Mouse (Mus musculus): ENCODE results near the gene Fam189a2. TPM values are rescaled to one million over a fixed set of nuclear protein-coding genes. Genes with fewer than 3 reads are reported as not detected.
A peak's percentile ranks its signal among the peaks of the same experiment; 100 is the strongest.

The Fam189a2 gene
- total and polyA plus RNA-seq, 2 experiments from 2014 or later: 2.5 to 16.9 TPM

- no peak for DNase-seq (ENCODE audit: low spot score)
- Histone ChIP-seq H3K4me3 (ENCODE audit: low read depth, low read length) (no peak overlapping the region), H3K27me3 (ENCODE audit: insufficient read depth, low read length) (no peaks in the 10 kb centered on the region), H3K4me2 (ENCODE audit: low read depth, low read length, poor library complexity, severe bottlenecking) (no peak overlapping the region), H3K4me1 (ENCODE audit: insufficient read depth, low read length) (no peaks in the 10 kb centered on the region), H3K9me3 (ENCODE audit: low read length) (no peaks in the 10 kb centered on the region), H3K9ac (replicated peaks; ENCODE audit: low read length, poor library complexity, severe bottlenecking) (no peak overlapping the region), H3K27ac (ENCODE audit: low read depth, low read length) (no peak overlapping the region), H3K36me3 (ENCODE audit: insufficient read depth, low read length) (no peaks in the 10 kb centered on the region)
- ATAC-seq (ENCODE audit: low FRiP score): no peak
- TF ChIP-seq CTCF (IDR thresholded peaks at IDR 0.05): no peak
- WGBS: 94% methylated on average over 4 of the region's 4 CpGs
These were observed 32.8 kb upstream of the Fam189a2 start for GRCm38 (mm10) chr19:24063585-24063984.

GRCm38 (mm10) chr19:24058851-24059250 lies 28.0 kb upstream of the Fam189a2 start:
- DNase-seq (ENCODE audit: low spot score) (peak; percentile 8), ATAC-seq (ENCODE audit: low FRiP score) (no peak)
- Histone ChIP-seq H3K4me3 (ENCODE audit: low read depth, low read length) (no peak overlapping the region), H3K27ac (ENCODE audit: low read depth, low read length) (no peak overlapping the region), H3K9ac (replicated peaks; ENCODE audit: low read length, poor library complexity, severe bottlenecking) (no peak overlapping the region), H3K4me2 (ENCODE audit: low read depth, low read length, poor library complexity, severe bottlenecking) (no peak overlapping the region), H3K36me3 (ENCODE audit: insufficient read depth, low read length) (no peaks in the 10 kb centered on the region), H3K4me1 (ENCODE audit: insufficient read depth, low read length) (no peaks in the 10 kb centered on the region), H3K27me3 (ENCODE audit: insufficient read depth, low read length) (no peaks in the 10 kb centered on the region), H3K9me3 (ENCODE audit: low read length) (0 out of 2 replicates have a peak, but pooled peaks cover 3% of the 10 kb centered on the region)
- 82% methylated on average over 8 of the region's 8 CpGs for WGBS
- TF ChIP-seq CTCF (IDR thresholded peaks at IDR 0.05): no peak

GRCm38 (mm10) chr19:24058021-24058420 lies 27.2 kb upstream of the Fam189a2 start:
- H3K27me3 ChIP-seq (ENCODE audit: insufficient read depth, low read length): no peaks in the 10 kb centered on the region
- H3K36me3 ChIP-seq (ENCODE audit: insufficient read depth, low read length): no peaks in the 10 kb centered on the region
- H3K9ac ChIP-seq (replicated peaks; ENCODE audit: low read length, poor library complexity, severe bottlenecking): no peak overlapping the region
- H3K4me1 ChIP-seq (ENCODE audit: insufficient read depth, low read length): no peaks in the 10 kb centered on the region
- ATAC-seq (ENCODE audit: low FRiP score): no peak
- no peak overlapping the region for H3K4me2 ChIP-seq (ENCODE audit: low read depth, low read length, poor library complexity, severe bottlenecking)
- 92% methylated on average over 5 of the region's 5 CpGs for WGBS
- TF ChIP-seq CTCF (IDR thresholded peaks at IDR 0.05): no peak
- no peak overlapping the region for H3K4me3 ChIP-seq (ENCODE audit: low read depth, low read length)
- DNase-seq (ENCODE audit: low spot score): no peak
- H3K9me3 ChIP-seq (ENCODE audit: low read length): 0 out of 2 replicates have a peak, but pooled peaks cover 3% of the 10 kb centered on the region
- H3K27ac ChIP-seq (ENCODE audit: low read depth, low read length): no peak overlapping the region

- H3K9ac ChIP-seq (replicated peaks; ENCODE audit: low read length, poor library complexity, severe bottlenecking): no peak overlapping the region
- no peak overlapping the region for H3K27ac ChIP-seq (ENCODE audit: low read depth, low read length)
- no peak overlapping the region for H3K4me2 ChIP-seq (ENCODE audit: low read depth, low read length, poor library complexity, severe bottlenecking)
- H3K4me3 ChIP-seq (ENCODE audit: low read depth, low read length): no peak overlapping the region
- no peaks in the 10 kb centered on the region for H3K36me3 ChIP-seq (ENCODE audit: insufficient read depth, low read length)
- no peaks in the 10 kb centered on the region for H3K4me1 ChIP-seq (ENCODE audit: insufficient read depth, low read length)
- TF ChIP-seq CTCF (IDR thresholded peaks at IDR 0.05): no peak
- 0 out of 2 replicates have a peak, but pooled peaks cover 3% of the 10 kb centered on the region for H3K9me3 ChIP-seq (ENCODE audit: low read length)
- no peaks in the 10 kb centered on the region for H3K27me3 ChIP-seq (ENCODE audit: insufficient read depth, low read length)
- ATAC-seq (ENCODE audit: low FRiP score) (no peak), DNase-seq (ENCODE audit: low spot score) (no peak)
- WGBS: 100% methylated on average over 1 of the region's 1 CpGs
These were observed 26.1 kb upstream of the Fam189a2 start for GRCm38 (mm10) chr19:24056880-24057279.

- ATAC-seq (ENCODE audit: low FRiP score) (no peak), DNase-seq (ENCODE audit: low spot score) (no peak)
- H3K9ac ChIP-seq (replicated peaks; ENCODE audit: low read length, poor library complexity, severe bottlenecking): no peak overlapping the region
- no peak overlapping the region for H3K27ac ChIP-seq (ENCODE audit: low read depth, low read length)
- WGBS: 69% methylated on average over 2 of the region's 2 CpGs
- no peak overlapping the region for H3K4me2 ChIP-seq (ENCODE audit: low read depth, low read length, poor library complexity, severe bottlenecking)
- no peaks in the 10 kb centered on the region for H3K36me3 ChIP-seq (ENCODE audit: insufficient read depth, low read length)
- H3K27me3 ChIP-seq (ENCODE audit: insufficient read depth, low read length): no peaks in the 10 kb centered on the region
- no peak for TF ChIP-seq CTCF (IDR thresholded peaks at IDR 0.05)
- H3K9me3 ChIP-seq (ENCODE audit: low read length): 0 out of 2 replicates have a peak, but pooled peaks cover 3% of the 10 kb centered on the region
- H3K4me1 ChIP-seq (ENCODE audit: insufficient read depth, low read length): no peaks in the 10 kb centered on the region
- H3K4me3 ChIP-seq (ENCODE audit: low read depth, low read length): no peak overlapping the region
These were observed 24.1 kb upstream of the Fam189a2 start for GRCm38 (mm10) chr19:24054904-24055303.

- H3K36me3 ChIP-seq (ENCODE audit: insufficient read depth, low read length): no peaks in the 10 kb centered on the region
- DNase-seq (ENCODE audit: low spot score) (no peak), ATAC-seq (ENCODE audit: low FRiP score) (no peak)
- H3K4me1 ChIP-seq (ENCODE audit: insufficient read depth, low read length): no peaks in the 10 kb centered on the region
- 83% methylated on average over 5 of the region's 5 CpGs for WGBS
- no peak overlapping the region for H3K4me2 ChIP-seq (ENCODE audit: low read depth, low read length, poor library complexity, severe bottlenecking)
- H3K4me3 ChIP-seq (ENCODE audit: low read depth, low read length): no peak overlapping the region
- 0 out of 2 replicates have a peak, but pooled peaks cover 3% of the 10 kb centered on the region for H3K9me3 ChIP-seq (ENCODE audit: low read length)
- H3K27me3 ChIP-seq (ENCODE audit: insufficient read depth, low read length): no peaks in the 10 kb centered on the region
- H3K27ac ChIP-seq (ENCODE audit: low read depth, low read length): no peak overlapping the region
- no peak overlapping the region for H3K9ac ChIP-seq (replicated peaks; ENCODE audit: low read length, poor library complexity, severe bottlenecking)
- TF ChIP-seq CTCF (IDR thresholded peaks at IDR 0.05): no peak
These were observed 23.4 kb upstream of the Fam189a2 start for GRCm38 (mm10) chr19:24054265-24054664.

Data from midbrain, postnatal 0 days (tissue).